Mouse (Mus musculus) urinary bladder, postnatal 0 days (tissue): ENCODE results near the gene Slc25a39. TPM values are rescaled to one million over a fixed set of nuclear protein-coding genes. Genes with fewer than 3 reads are reported as not detected.

Source experiments
- microRNA-seq: library from miRNA; unstranded; fragments of <30 nt; microRNA quantifications from one replicate; pipeline ENCODE4, GENCODE M21; 2016
- polyA plus RNA-seq: library from polyadenylated mRNA; unstranded; fragments of >200 nt; fragmentation: Nextera tagmentation; extraction: Ambion mirVana; gene quantifications from 2 replicates; pipeline ENCODE4 v1.2.1, GENCODE M21; 2015

Gene Slc25a39
- polyA plus RNA-seq = 129 and 150 TPM in 2 replicates

GRCm38 (mm10) chr11:102407834-102408215, at the start of gene Slc25a39:
Gene Slc25a39, minus strand, starts transcription at chr11:102407946.

GRCm38 (mm10) chr11:102447497-102447896, 39.8 kb upstream of the Slc25a39 start, which contains the start of gene Fam171a2:
Gene Fam171a2, minus strand, starts transcription at chr11:102447682.

GRCm38 (mm10) chr11:102430121-102431017, 22.6 kb upstream of the Slc25a39 start, which contains the start of gene Grn:
Gene Grn, plus strand, starts transcription at chr11:102430315.

GRCm38 (mm10) chr11:102393238-102393634, 14.5 kb downstream of the Slc25a39 start, which contains the start of gene Rundc3a:
Gene Rundc3a, plus strand, starts transcription at chr11:102393403.

GRCm38 (mm10) chr11:102366103-102366502, 41.6 kb downstream of the Slc25a39 start, which contains the start of gene Slc4a1:
Gene Slc4a1, minus strand, starts transcription at chr11:102366203.

Small RNAs within 50 kb of the gene (microRNA-seq; reads per million reads assigned to microRNA genes)
- gene Mir6930 = not detected

Other genes with a start within 250 kb of the Slc25a39 start
- gene Lsm12, start 222.7 kb downstream of the Slc25a39 start, polyA plus RNA-seq = 88.2 and 95.7 TPM in 2 replicates
- 29.1 and 30.1 TPM in 2 replicates for gene G6pc3, start 218.3 kb downstream of the Slc25a39 start, polyA plus RNA-seq
- gene Hdac5, start 177.8 kb downstream of the Slc25a39 start, polyA plus RNA-seq = 27.9 and 31.5 TPM in 2 replicates
- 2.9 and 3.0 TPM in 2 replicates for gene BC030867, start 159.1 kb downstream of the Slc25a39 start, polyA plus RNA-seq
- gene Asb16, start 139.2 kb downstream of the Slc25a39 start, polyA plus RNA-seq = not detected in 2 replicates
- gene Tmub2, start 123.0 kb downstream of the Slc25a39 start, polyA plus RNA-seq = 26.6 and 32.6 TPM in 2 replicates
- 7.1 and 7.5 TPM in 2 replicates for gene Atxn7l3, start 111.3 kb downstream of the Slc25a39 start, polyA plus RNA-seq
- gene Ubtf, start 88.2 kb downstream of the Slc25a39 start, polyA plus RNA-seq = 38.5 and 48.7 TPM in 2 replicates
- 1.1 and 2.6 TPM in 2 replicates for gene Slc4a1, start 41.7 kb downstream of the Slc25a39 start, polyA plus RNA-seq
- gene Rundc3a, start 14.5 kb downstream of the Slc25a39 start, polyA plus RNA-seq = 1.00 and 1.1 TPM in 2 replicates
- 269 and 325 TPM in 2 replicates for gene Grn, start 22.4 kb upstream of the Slc25a39 start, polyA plus RNA-seq
- 1.9 and 2.3 TPM in 2 replicates for gene Fam171a2, start 39.7 kb upstream of the Slc25a39 start, polyA plus RNA-seq
- gene Itga2b, start 62.2 kb upstream of the Slc25a39 start, polyA plus RNA-seq = 4.1 and 9.6 TPM in 2 replicates
- gene Gpatch8, start 148.4 kb upstream of the Slc25a39 start, polyA plus RNA-seq = 20.4 and 21.3 TPM in 2 replicates
- 79.0 and 84.2 TPM in 2 replicates for gene Gm11627, start 171.5 kb upstream of the Slc25a39 start, polyA plus RNA-seq
- gene Fzd2, start 196.4 kb upstream of the Slc25a39 start, polyA plus RNA-seq = 29.2 and 37.8 TPM in 2 replicates